Mouse (Mus musculus) heart, adult 2 months (tissue): ENCODE results near the gene Nfia.

ENCODE experiments used
- CTCF ChIP-seq: fragments of 200-600 bp; IDR thresholded peaks from 2 replicates; pipeline ENCODE4 v1.8.1; 2022; ENCODE audit warnings: antibody characterized with exemption, mild to moderate bottlenecking, moderate library complexity
- EP300 ChIP-seq: fragments of 200-500 bp; IDR thresholded peaks from 2 replicates; pipeline ENCODE4 v1.6.1; 2011; ENCODE audit warnings: low read depth, low read length, control low read depth; ENCODE audit not compliant: insufficient read depth
- POLR2A ChIP-seq: fragments of 200-500 bp; IDR thresholded peaks from 2 replicates; pipeline ENCODE4 v1.6.1; 2011; ENCODE audit warnings: mild to moderate bottlenecking, low read depth, low read length, control low read depth; ENCODE audit not compliant: insufficient read depth

- TF ChIP-seq POLR2A (no peak), CTCF (no peak), EP300 (no peak)
Observed at GRCm38 (mm10) chr4:97780024-97780423, 7.5 kb downstream of the Nfia start.
